Mouse (Mus musculus) stomach, postnatal 0 days (tissue): ENCODE data around the gene Sptbn4.

ENCODE experiments used
- CTCF ChIP-seq: IDR thresholded peaks from 2 replicates; pipeline ENCODE4 v1.5.1; 2016; ENCODE audit warnings: antibody characterized with exemption, low read depth, mild to moderate bottlenecking, moderate library complexity
- EP300 ChIP-seq: optimal IDR thresholded peaks from 2 replicates; pipeline ENCODE3; 2016; ENCODE audit warnings: antibody characterized with exemption

DNA sequence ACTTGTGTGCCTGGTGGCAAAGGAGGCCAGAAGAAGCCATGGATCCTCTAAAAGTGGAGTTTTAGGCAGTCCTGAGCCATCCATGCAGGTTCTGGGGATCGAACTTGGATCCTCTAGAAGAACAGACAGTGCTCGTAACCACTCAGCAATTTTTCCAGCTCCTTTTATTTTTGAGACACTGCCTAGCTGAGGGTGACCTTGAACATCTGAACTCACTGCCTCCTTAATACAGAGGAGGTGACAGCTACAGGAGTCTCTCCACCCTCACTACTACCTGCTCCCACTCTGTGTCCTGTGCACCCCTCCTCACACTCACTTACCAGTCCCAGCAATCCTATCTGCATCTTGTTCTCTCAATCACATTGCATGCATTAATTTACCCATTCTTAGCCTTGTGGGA, 28.1 kb upstream of the Sptbn4 start:
- no peak for TF ChIP-seq EP300
- TF ChIP-seq CTCF = no peak
